Mouse (Mus musculus): ENCODE results near the gene Gm21954.

GRCm38 (mm10) chr3:55495231-55495630, 23.2 kb upstream of the Gm21954 start:
- TF ChIP-seq CTCF (IDR thresholded peaks at IDR 0.05; ENCODE audit: low read depth) (no peak), EP300 (IDR thresholded peaks at IDR 0.05; ENCODE audit: low read depth) (no peak)
